Comparison of ENCODE assay signal across 8 mouse cellular contexts in the genomic region with DNA sequence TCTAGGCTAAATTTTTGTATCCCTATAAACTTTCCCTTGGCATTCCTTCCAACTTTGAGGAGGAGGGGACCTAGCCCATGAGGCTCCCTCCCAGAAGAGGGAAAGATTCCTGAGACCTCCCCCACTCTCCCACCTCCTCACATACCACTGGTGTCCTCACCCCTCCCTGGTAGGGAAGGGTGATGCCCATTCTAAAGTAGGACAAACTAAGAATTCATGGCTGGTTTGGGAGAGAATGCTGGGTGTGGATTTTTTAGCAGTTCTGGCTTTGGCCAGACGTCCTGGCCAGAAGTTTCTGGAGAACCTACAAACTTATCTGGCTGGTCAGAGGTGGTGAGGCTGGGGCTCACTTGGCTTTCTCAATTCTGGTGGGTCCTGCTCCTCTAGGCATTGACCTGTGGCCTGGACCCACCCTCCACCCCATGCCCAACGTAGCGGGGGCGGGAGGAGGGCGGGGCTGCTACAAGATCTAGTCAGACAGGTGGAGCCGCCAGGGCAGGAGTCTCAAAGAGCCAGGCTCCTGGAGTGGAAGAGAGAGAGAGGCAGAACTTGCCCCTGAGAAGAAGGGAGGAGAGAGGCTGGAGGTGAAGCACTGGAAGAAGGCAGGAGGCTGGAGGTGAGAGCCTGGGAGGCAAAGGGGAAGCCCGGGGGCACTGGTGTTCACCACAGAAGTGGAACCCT. TPM values are rescaled to one million over a fixed set of nuclear protein-coding genes. Genes with fewer than 3 reads are reported as not detected.
DNase-seq lines count a peak whose midpoint lies in the region; ATAC-seq and TF ChIP-seq lines count a peak whose summit lies in the region.

No protein-coding gene starts in this region.

- peak overlapping the region; percentile 85 for H3K9ac ChIP-seq in lung, embryonic 16.5 days (ENCODE audit: low read length)

- peak; percentile 27 for DNase-seq in cerebellum, adult 9-11 months
- no peak for DNase-seq in cerebellum, postnatal 10 days
- peak; percentile 59 for DNase-seq in kidney, adult 9 months
- DNase-seq in adrenal gland, postnatal 25 days: no peak
- DNase-seq in adrenal gland, adult 8-10 months: no peak
- DNase-seq in left cerebral cortex, postnatal 36 days (ENCODE audit: low spot score in 2 of 2): no peak

- H3K36me3 ChIP-seq in lung, embryonic 16.5 days (ENCODE audit: control insufficient read depth, insufficient read depth, low read length): peaks cover 22% of the 10 kb centered on the region

- no peaks in the 10 kb centered on the region for H3K27me3 ChIP-seq in lung, embryonic 16.5 days (ENCODE audit: control insufficient read depth, insufficient read depth, low read depth, low read length)

- intact Hi-C loops in left cerebral cortex, postnatal 36 days (cut with DNase I): no loop called here

- no peak for TF ChIP-seq CTCF in cortical plate, adult 2 months (IDR thresholded peaks at IDR 0.05; ENCODE audit: extremely low read depth, insufficient read depth, low read length)

- H3K9me3 ChIP-seq in lung, embryonic 16.5 days (ENCODE audit: control insufficient read depth, low read length): no peaks in the 10 kb centered on the region

- no peak for ATAC-seq in lung, embryonic 16.5 days (ENCODE audit: low read depth)

- peak overlapping the region; percentile 84 for H3K4me2 ChIP-seq in lung, embryonic 16.5 days (ENCODE audit: low read depth, low read length)

- H3K4me1 ChIP-seq in cortical plate, adult 2 months (ENCODE audit: control insufficient read depth, insufficient read depth, low read length): peaks cover 2% of the 10 kb centered on the region; the same call in 1 of the 2 replicates
- peaks cover 33% of the 10 kb centered on the region for H3K4me1 ChIP-seq in lung, embryonic 16.5 days (replicated peaks; ENCODE audit: control insufficient read depth, insufficient read depth, low read length)

- no peak for TF ChIP-seq POLR2A in cortical plate, adult 2 months (IDR thresholded peaks at IDR 0.05; ENCODE audit: extremely low read depth, insufficient read depth, low read length)

- WGBS in lung, embryonic 16.5 days: 21% methylated on average over 7 of the region's 7 CpGs

- H3K27ac ChIP-seq in cortical plate, adult 2 months (ENCODE audit: insufficient read depth, low read length): no peak overlapping the region
- H3K27ac ChIP-seq in lung, embryonic 16.5 days (ENCODE audit: low read length): peak overlapping the region; percentile 90

- peak overlapping the region; percentile 42 for H3K4me3 ChIP-seq in cortical plate, adult 2 months (ENCODE audit: insufficient read depth, low read length)
- H3K4me3 ChIP-seq in lung, embryonic 16.5 days (ENCODE audit: low read length): peak overlapping the region; percentile 82

RNA-seq across cellular contexts. Expression of gene Elovl1, which starts 1.5 kb away (rescaled TPM):
- polyA plus RNA-seq in cortical plate, adult 2 months (2012; rRNA removed): 69.3 and 79.4 TPM in 2 replicates
- polyA plus RNA-seq in lung, embryonic 16.5 days (2015; fragmentation: Nextera tagmentation; extraction: Ambion mirVana): 111 and 116 TPM in 2 replicates
- total RNA-seq in adrenal gland, postnatal 25 days (2021): 120 and 128 TPM in 2 replicates
- total RNA-seq in adrenal gland, adult 8-10 months (2022): 100 to 1,000 TPM in 2 of 4 experiments, 10 to 100 TPM in 2; 73.8 to 108 (median 99.3) TPM
- 10 to 100 TPM; 21.9 to 24.3 TPM for total RNA-seq in left cerebral cortex, postnatal 36 days (2021)

RNA-seq across cellular contexts. Expression of gene Cdc20, which starts 7.8 kb away (rescaled TPM):
- polyA plus RNA-seq in cortical plate, adult 2 months (2012; rRNA removed): 1.7 and 2.3 TPM in 2 replicates
- 292 TPM in 2 replicates for polyA plus RNA-seq in lung, embryonic 16.5 days (2015; fragmentation: Nextera tagmentation; extraction: Ambion mirVana)
- total RNA-seq in adrenal gland, postnatal 25 days (2021): 10.8 and 14.9 TPM in 2 replicates
- 1 to 10 TPM; 2.7 to 4.8 (median 3.8) TPM for total RNA-seq in adrenal gland, adult 8-10 months (2022)
- 1 to 10 TPM; 1.3 to 1.6 TPM for total RNA-seq in left cerebral cortex, postnatal 36 days (2021)

RNA-seq across cellular contexts. Expression of gene Med8, which starts 20.2 kb away (rescaled TPM):
- polyA plus RNA-seq in cortical plate, adult 2 months (2012; rRNA removed): 58.6 and 59.8 TPM in 2 replicates
- polyA plus RNA-seq in lung, embryonic 16.5 days (2015; fragmentation: Nextera tagmentation; extraction: Ambion mirVana): 87.8 and 90.1 TPM in 2 replicates
- 67.9 and 85.3 TPM in 2 replicates for total RNA-seq in adrenal gland, postnatal 25 days (2021)
- 10 to 100 TPM; 61.3 to 67.6 (median 66.8) TPM for total RNA-seq in adrenal gland, adult 8-10 months (2022)
- total RNA-seq in left cerebral cortex, postnatal 36 days (2021): 10 to 100 TPM; 55.6 to 62.5 TPM

RNA-seq across cellular contexts. Expression of gene Szt2, which starts 20.3 kb away (rescaled TPM):
- polyA plus RNA-seq in cortical plate, adult 2 months (2012; rRNA removed): 33.4 and 38.6 TPM in 2 replicates
- 5.8 and 6.3 TPM in 2 replicates for polyA plus RNA-seq in lung, embryonic 16.5 days (2015; fragmentation: Nextera tagmentation; extraction: Ambion mirVana)
- 33.0 and 34.4 TPM in 2 replicates for total RNA-seq in adrenal gland, postnatal 25 days (2021)
- total RNA-seq in adrenal gland, adult 8-10 months (2022): 10 to 100 TPM; 22.4 to 45.1 (median 31.7) TPM
- 10 to 100 TPM; 30.0 to 46.8 TPM for total RNA-seq in left cerebral cortex, postnatal 36 days (2021)

RNA-seq across cellular contexts. Expression of gene Mpl, which starts 28.0 kb away (rescaled TPM):
- polyA plus RNA-seq in cortical plate, adult 2 months (2012; rRNA removed): 1.4 and 1.5 TPM in 2 replicates
- polyA plus RNA-seq in lung, embryonic 16.5 days (2015; fragmentation: Nextera tagmentation; extraction: Ambion mirVana): 0.67 and 0.83 TPM in 2 replicates
- not detected in 2 replicates for total RNA-seq in adrenal gland, postnatal 25 days (2021)
- under 1 TPM in 1 of 4 experiments, not detected in 3; 0.15 TPM for total RNA-seq in adrenal gland, adult 8-10 months (2022)
- under 1 TPM; 0.79 to 0.94 TPM for total RNA-seq in left cerebral cortex, postnatal 36 days (2021)

Comparison
In these comparisons a context has a peak if more than half of its experiments do, and no peak if none do; other contexts are left out.
1. DNase-seq: peak in cerebellum, adult 9-11 months (single experiment) and kidney, adult 9 months (single experiment); none in cerebellum, postnatal 10 days (0 of 2), adrenal gland, postnatal 25 days (single experiment), adrenal gland, adult 8-10 months (single experiment) and left cerebral cortex, postnatal 36 days (0 of 2).